Mouse (Mus musculus): Measurements from ENCODE around the gene Foxp4.

- TF ChIP-seq CTCF (IDR thresholded peaks at IDR 0.05; ENCODE audit: low read depth, low read length) (peak; percentile 29; the same call in 1 of the 2 replicates), GATA1 (IDR thresholded peaks at IDR 0.05; ENCODE audit: borderline replicate concordance, low read length) (no peak), TAL1 (conservative IDR thresholded peaks at IDR 0.05; ENCODE audit: low read depth, low read length) (no peak), GATA2 (IDR thresholded peaks at IDR 0.05; ENCODE audit: borderline replicate concordance, low read depth, low read length) (no peak)
These were observed 59.9 kb downstream of the Foxp4 start for GRCm38 (mm10) chr17:47864496-47864895.
